Mouse (Mus musculus) c-Kit-negative CD71-positive TER-119-positive erythroid progenitor cells, embryonic 14.5 days (primary cell): Measurements from ENCODE around the gene Prrg2.

Experiments
- DNase-seq: peaks from one replicate; pipeline ENCODE4 v3.0.0-alpha.2; 2013; ENCODE audit warnings: low read depth, low spot score

Gene Prrg2

GRCm38 (mm10) chr7:45090251-45090977 is 27.9 kb upstream of the Prrg2 start:
- DNase-seq: no peak

DNA sequence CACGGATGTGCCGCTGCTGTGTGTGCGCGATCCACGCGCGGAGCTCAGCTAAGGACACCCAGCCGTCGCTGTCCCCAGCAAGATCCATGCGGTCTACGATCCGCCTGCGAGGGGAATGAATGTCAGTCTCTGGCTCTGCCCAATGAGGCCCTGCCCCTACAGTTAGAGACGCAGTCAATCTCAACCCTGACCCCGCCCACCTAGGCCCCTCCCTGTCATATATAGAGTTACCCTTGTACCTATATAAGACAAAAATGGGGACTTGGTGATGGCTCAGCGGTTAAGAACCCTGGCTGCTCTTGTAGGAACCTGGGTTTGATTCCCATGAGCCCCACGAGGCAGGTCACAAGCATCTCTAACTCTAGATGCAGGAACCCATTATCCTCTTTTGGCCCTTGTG is 26.1 kb upstream of the Prrg2 start:
- no peak for DNase-seq

- DNase-seq: no peak
These were observed 23.6 kb upstream of the Prrg2 start for GRCm38 (mm10) chr7:45086084-45086483.

DNA sequence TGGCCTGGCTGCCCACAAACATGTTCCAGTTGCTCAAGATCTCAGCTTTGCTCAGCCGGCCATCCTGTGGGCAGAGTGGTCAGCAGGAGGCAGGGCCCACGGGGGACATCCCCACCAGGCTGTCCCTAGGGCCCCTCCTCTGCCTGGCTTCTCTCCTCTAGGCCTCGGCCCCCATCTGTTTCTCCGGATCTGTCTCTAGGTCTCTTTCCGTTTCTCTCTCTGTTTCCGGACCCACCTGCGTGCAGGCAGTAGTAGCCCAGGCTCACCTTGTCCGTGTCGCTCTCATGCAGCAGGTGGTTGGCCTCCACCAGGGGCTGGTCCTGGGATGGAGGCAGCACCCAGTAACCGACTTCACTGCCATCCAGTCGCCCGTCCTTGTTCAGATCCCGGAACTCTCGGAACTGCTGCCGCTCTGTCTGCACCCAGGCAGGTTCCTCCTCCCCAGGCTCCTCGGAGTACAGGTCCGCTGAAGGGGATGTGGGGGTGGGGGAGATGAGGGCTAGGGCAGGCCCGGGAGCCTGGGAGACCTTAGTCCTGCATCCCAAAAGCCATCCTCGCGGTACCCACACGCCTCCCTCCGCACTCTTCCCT is 20.9 kb upstream of the Prrg2 start:
- DNase-seq: no peak

- no peak for DNase-seq
These were observed 20.2 kb upstream of the Prrg2 start for GRCm38 (mm10) chr7:45082401-45083299.

- no peak for DNase-seq
These were observed 18.5 kb upstream of the Prrg2 start for GRCm38 (mm10) chr7:45081016-45081415.

DNA sequence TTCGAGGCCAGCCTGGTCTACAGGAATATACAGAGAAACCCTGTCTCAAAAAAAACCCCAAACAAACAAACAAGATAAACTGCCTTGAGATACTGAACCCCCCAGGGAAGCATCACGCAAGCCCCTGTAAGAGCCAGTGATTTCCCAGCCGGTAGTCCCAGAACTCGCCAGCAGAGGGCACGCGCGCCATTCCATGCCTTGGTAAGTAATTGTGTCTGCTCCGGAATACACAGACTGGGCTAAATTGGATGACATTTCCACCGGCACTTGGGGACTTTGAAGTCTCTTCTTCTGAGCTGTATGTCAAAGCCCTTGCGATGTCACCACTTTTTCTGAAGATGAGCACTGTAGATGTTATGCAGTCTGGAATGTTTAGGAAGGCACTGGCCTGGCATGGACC is 17.4 kb upstream of the Prrg2 start:
- peak; percentile 68 for DNase-seq

DNA sequence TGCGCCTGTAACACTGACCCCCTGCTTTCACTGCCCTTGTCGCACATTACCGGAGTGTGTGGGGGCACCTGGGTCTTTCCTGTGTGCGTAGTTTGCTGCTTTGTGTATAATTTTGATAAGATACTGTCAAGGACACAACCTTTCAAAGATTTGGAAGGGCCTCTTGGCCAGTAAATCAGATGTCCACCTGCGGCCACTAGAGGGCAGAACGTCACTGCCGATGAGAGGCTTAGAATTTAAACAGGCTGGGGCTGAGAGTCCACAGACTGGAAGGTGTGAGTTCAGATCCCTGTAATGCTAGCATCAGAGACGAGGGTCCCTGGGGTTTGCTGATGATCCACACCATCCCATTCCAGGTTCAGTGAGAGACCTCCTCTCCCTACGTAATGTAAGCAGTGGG is 16.0 kb upstream of the Prrg2 start:
- peak; percentile 49 for DNase-seq

DNA sequence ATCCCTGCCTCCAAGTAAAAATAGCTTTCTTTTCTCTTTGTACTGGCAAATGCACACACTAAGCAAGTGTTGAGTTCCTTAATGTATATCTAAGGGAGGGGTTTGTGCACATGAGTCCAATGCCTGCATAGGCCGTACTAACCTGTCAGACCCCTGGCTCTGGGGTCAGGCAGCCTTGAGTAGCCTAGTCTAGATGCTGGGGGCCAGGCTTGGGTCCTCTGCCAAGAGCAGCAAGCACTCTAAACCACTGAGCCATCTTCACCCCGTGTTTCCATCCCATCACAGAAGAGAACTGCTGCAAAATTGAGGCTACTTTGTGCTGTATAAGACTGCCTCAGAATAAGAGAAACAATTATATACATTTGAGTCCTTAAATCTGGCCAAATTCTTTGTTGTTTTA is 15.4 kb upstream of the Prrg2 start:
- no peak for DNase-seq

- DNase-seq: no peak
These were observed 14.8 kb upstream of the Prrg2 start for GRCm38 (mm10) chr7:45077322-45077721.

DNA sequence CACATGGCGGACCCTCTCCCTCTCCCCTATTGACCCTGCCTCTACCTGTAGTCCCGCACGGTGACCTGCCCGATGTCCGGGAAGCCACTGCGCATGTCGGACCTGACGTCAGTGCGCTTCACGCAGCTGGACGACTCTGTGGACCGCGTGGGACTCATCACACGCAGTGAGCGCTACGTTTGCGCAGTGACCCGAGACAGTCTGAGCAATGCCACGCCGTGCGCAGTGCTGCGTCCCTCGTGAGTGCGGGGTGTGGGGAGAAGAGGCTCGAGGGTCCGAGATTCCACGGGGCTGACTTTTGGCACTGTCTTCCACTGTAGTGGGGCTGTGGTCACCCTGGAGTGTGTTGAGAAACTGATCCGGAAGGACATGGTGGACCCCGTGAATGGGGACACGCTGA is 14.0 kb upstream of the Prrg2 start:
- no peak for DNase-seq

DNA sequence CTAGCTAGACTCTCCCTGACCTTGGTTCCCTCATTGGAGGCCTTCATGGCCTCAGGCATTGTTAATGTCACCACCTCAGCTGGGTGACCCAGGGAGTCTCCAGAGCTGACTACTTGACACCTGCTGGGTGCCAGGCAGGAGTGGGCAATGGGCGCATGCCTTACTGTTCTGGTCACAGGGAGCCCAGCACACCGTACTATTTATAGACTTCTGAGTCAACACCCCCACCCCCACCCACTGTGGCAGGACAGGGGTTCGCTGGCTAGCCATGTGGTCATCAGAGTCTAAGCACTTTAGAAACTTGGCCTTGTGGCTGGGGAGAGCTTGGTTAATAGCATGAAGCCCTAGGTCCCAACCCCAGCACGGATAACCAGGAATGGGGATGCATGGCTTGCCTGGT is 12.9 kb upstream of the Prrg2 start:
- no peak for DNase-seq

DNA sequence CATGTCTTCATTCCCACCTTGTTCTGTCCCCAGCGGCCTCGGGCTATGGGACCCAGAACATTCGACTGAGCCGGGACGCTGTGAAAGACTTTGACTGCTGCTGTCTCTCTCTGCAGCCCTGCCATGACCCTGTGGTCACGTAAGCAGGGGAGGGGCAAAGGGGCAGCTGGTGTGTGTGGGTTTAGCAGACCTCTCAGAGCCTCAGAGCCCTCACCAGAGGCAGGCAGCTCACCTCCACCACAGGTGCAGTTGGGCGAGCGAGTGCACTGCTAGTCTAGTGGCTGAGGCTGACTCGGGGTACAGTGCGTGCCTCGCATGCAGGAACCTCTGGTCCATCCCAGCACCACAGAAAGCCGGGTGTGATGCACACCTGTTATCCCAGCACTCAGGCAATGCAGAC is 11.5 kb upstream of the Prrg2 start:
- DNase-seq: no peak

DNA sequence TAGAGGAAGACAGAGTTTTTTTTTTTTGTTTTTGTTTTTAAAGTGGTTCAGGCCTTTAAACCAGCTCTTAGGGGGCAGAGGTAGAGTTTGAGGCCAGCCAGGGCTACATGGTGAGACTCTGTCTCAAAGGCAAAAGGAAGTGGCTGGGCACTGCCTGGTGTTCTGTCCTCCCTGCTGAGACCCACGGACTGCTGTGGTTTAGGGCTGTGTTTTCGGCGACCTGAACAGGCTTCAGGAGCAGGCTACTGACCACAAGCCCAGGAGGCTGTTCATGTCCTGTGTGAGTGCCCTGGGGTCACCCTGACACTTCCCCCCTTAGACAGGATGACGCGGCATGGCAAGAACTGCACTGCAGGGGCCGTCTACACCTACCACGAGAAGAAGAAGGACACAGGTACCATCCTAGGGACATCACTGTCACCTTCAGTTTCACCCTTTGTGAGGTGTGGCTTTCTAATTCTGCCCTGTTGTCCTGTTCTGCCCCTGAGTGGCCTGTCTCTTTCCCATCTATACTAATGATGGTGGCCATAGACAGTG is 10.8 kb upstream of the Prrg2 start:
- DNase-seq: no peak

DNA sequence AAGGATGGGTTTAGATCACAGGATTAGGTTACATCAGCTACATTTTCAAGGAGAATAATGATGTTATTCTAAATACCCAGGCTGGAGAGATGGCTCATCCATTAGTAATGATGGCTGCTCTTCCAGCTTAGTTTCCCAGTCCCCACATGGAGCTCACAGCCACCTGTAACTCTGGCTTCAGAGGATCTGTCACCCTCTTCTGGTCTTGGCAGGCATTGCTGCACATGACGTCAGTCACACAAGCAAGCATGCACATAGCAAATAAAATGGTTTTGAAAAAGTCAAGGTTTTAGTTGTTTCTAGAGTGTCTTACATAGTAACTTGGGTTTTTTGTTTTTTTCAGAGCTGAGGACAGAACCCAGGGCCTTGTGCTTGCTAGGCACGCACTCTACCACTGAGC is 9.8 kb upstream of the Prrg2 start:
- no peak for DNase-seq

GRCm38 (mm10) chr7:45069671-45070070 is 7.2 kb upstream of the Prrg2 start:
- DNase-seq: no peak

GRCm38 (mm10) chr7:45068000-45068318 is 5.5 kb upstream of the Prrg2 start:
- no peak for DNase-seq

DNA sequence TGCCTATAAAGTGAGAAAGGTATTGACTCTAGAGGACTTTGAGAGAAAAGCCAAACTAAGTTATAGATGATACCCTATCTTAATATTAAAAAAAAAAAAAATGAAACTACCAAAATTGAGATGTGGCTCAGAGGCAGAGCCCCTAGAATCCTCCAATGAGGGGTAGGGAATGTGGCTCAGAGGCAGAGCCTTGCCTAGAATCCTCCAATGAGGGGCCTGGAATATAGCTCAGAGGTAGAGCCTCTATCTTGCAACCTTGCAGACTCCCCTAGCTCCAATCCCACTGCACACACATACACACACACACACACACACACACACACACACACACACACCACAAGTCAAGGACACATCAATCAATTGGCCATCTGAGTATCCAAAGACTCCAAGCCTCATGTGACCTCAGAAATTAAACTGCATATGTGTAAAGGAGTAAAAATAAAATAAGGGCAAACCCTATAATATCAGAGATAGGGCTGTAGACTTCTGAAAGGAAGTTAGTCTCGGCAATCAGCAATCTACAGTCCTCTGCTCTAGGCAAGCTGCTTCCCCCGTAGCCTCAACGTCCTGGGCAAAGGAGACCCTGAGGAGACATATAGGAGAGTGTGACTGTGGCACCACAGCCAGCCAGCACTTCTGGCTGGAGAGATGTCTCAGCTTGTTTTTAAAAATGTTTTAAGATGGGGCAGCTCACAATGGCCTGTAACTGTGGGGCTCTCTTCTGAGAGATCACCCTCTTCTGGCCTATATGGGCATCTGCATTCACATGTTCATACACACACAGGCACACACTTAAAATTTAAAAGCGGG is 4.9 kb upstream of the Prrg2 start:
- DNase-seq: no peak

GRCm38 (mm10) chr7:45061532-45062075 is 873 bp downstream of the Prrg2 start:
- no peak for DNase-seq

GRCm38 (mm10) chr7:45060632-45061122 is 1.8 kb downstream of the Prrg2 start:
- no peak for DNase-seq
